Mouse (Mus musculus): ENCODE measurements at regions not wholly inside any gene's neighbourhood (a gene's known extent, or its start where the extent isn't known, plus 50 kb on each side); places are given as distances from the start of the nearest gene placed in this dataset.

DNA sequence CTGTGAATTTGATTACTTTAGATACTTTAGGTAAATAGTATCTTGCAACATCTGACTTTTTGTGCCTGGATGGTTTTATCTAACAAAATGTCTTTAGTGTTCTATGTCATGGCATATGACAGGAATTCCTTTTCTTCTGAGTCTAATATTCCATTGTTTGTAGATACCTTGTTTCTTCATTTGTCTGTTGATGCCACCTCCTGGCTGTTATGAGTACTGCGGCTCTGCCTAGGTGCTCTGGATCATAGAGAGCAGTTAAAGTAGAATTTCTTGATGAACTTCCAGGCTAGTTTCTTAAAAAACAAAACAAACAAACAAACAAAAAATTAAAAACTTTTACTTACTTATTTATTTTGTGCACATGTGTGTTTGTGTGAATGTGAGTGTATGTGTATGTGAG lies 83.6 kb upstream of the Kif2a start:
- no peak for TF ChIP-seq NRF1 (IDR thresholded peaks at IDR 0.05; ENCODE audit: insufficient read depth, low read depth, low read length, poor library complexity, severe bottlenecking)
- TF ChIP-seq CTCF (IDR thresholded peaks at IDR 0.05 in 2 of 3, conservative IDR thresholded peaks at IDR 0.05 in 1 of 3; ENCODE audit: control insufficient read depth in 1 of 3, insufficient read depth in 1 of 3, low read depth in 2 of 3, low read length in 3 of 3, poor library complexity in 1 of 3, severe bottlenecking in 1 of 3), result peak; percentile 62 to 94 (median 77)
- TF ChIP-seq ZMIZ1 (IDR thresholded peaks at IDR 0.05; ENCODE audit: low read depth, low read length), result no peak
- TF ChIP-seq MAX (IDR thresholded peaks at IDR 0.05; ENCODE audit: low read length), result no peak
- no peak for TF ChIP-seq POLR2A (IDR thresholded peaks at IDR 0.05; ENCODE audit: control insufficient read depth in 1 of 2, insufficient read depth in 1 of 2, low read depth in 1 of 2, low read length in 2 of 2, poor library complexity in 1 of 2)
- TF ChIP-seq TAL1 (IDR thresholded peaks at IDR 0.05; ENCODE audit: low read length), result no peak
- TF ChIP-seq HCFC1 (IDR thresholded peaks at IDR 0.05; ENCODE audit: low read depth, low read length), result no peak
